Mouse (Mus musculus) limb, embryonic 12.5 days (tissue): Measurements from ENCODE around the gene Clmp. TPM values are rescaled to one million over a fixed set of nuclear protein-coding genes. Genes with fewer than 3 reads are reported as not detected.
"Not testable (repeated sequence)": the region's sequence is repeated elsewhere in the genome, so short reads cannot be mapped to it uniquely, and the experiment has no call there.

Source experiments
- ATAC-seq: fragments of 200-750 bp; cut with Nextera tagmentation; 2 replicates; pipeline ENCODE4 v1.8.0; 2017; ENCODE audit warnings: low read depth, moderate TSS enrichment; ENCODE audit not compliant: insufficient number of reproducible peaks, insufficient read depth, low FRiP score, low TSS enrichment
- H3K27ac ChIP-seq: fragments of 300-500 bp; sonication (generic); 2 replicates; pipeline ENCODE4 v1.5.1; 2016; ENCODE audit warnings: mild to moderate bottlenecking, moderate library complexity
- H3K27me3 ChIP-seq: fragments of 300-500 bp; sonication (generic); 2 replicates; pipeline ENCODE4 v1.6.1; 2016; ENCODE audit warnings: mild to moderate bottlenecking, moderate library complexity
- H3K36me3 ChIP-seq: fragments of 300-500 bp; sonication (generic); 2 replicates; pipeline ENCODE4 v1.6.1; 2016; ENCODE audit warnings: mild to moderate bottlenecking, moderate library complexity
- H3K4me1 ChIP-seq: fragments of 300-500 bp; sonication (generic); replicated peaks from 2 replicates; pipeline ENCODE4 v1.6.1; 2016
- H3K4me2 ChIP-seq: fragments of 300-500 bp; sonication (generic); 2 replicates; pipeline ENCODE4 v1.6.1; 2016; ENCODE audit warnings: mild to moderate bottlenecking, moderate library complexity
- H3K4me3 ChIP-seq: fragments of 300-500 bp; sonication (generic); replicated peaks from 2 replicates; pipeline ENCODE4 v1.5.1; 2016; ENCODE audit warnings: mild to moderate bottlenecking
- H3K9ac ChIP-seq: fragments of 300-500 bp; sonication (generic); replicated peaks from 2 replicates; pipeline ENCODE4 v1.6.1; 2016; ENCODE audit warnings: mild to moderate bottlenecking, moderate library complexity
- H3K9me3 ChIP-seq: fragments of 300-500 bp; sonication (generic); 2 replicates; pipeline ENCODE4 v1.6.1; 2016; ENCODE audit warnings: mild to moderate bottlenecking, moderate library complexity
- WGBS: fragments of 180-500 bp; shearing (Covaris S2); methylation state at CpG from one replicate; pipeline ENCODE4 v1.1.7; 2016; 5-methylcytosine and 5-hydroxymethylcytosine counted together
- polyA plus RNA-seq: library from polyadenylated mRNA; unstranded; fragments of >200 nt; fragmentation: Nextera tagmentation; extraction: Ambion mirVana; gene quantifications from 2 replicates; pipeline ENCODE4 v1.2.1, GENCODE M21; 2016

Gene Clmp
- polyA plus RNA-seq, 1 experiment from 2014 or later: 67.7 TPM

DNA sequence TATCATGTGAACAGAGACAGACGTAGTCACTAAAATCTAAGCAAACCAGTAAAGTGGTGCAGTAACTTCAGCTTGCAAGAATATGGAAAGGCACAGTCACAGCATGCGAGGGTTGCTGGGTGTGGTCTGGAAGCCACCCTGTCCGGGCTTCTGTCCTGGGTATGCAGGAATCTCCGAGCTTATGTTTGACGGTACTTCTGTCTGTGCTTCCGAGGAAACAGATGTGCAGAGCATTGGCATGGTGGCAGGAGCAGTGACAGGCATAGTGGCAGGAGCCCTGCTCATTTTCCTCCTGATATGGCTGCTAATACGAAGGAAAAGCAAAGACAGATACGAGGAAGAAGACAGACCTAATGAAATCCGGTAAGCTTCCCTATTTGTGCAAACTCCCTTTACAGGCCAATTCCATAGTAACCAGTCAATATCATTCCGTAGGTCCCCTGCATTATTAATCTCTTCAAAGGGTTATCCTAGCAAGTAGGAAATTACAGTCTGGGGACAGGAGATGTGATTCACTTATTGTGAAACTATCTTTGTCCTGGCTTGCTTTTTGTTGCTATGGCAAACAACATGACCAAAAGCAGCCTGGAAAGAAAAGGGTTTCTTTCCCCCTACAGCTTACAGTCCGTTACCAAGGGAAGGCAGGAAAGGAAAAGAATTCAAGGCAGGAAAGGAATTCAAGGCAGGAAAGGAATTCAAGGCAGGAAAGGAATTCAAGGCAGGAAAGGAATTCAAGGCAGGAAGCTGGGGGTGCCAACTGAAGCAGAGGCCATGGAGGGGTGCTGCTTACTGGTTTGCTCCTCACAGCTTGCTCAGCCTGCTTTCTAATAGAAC, 95.3 kb downstream of the Clmp start:
- Histone ChIP-seq H3K4me3 (no peak overlapping the region), H3K9me3 (no peaks in the 10 kb centered on the region), H3K27me3 (no peaks in the 10 kb centered on the region), H3K4me1 (peaks cover 15% of the 10 kb centered on the region; the same call in 1 of the 2 replicates), H3K4me2 (no peak overlapping the region), H3K36me3 (peaks cover 56% of the 10 kb centered on the region), H3K27ac (no peak overlapping the region), H3K9ac (no peak overlapping the region)
- no peak for ATAC-seq
- WGBS: 85% methylated on average over 11 of the region's 11 CpGs

DNA sequence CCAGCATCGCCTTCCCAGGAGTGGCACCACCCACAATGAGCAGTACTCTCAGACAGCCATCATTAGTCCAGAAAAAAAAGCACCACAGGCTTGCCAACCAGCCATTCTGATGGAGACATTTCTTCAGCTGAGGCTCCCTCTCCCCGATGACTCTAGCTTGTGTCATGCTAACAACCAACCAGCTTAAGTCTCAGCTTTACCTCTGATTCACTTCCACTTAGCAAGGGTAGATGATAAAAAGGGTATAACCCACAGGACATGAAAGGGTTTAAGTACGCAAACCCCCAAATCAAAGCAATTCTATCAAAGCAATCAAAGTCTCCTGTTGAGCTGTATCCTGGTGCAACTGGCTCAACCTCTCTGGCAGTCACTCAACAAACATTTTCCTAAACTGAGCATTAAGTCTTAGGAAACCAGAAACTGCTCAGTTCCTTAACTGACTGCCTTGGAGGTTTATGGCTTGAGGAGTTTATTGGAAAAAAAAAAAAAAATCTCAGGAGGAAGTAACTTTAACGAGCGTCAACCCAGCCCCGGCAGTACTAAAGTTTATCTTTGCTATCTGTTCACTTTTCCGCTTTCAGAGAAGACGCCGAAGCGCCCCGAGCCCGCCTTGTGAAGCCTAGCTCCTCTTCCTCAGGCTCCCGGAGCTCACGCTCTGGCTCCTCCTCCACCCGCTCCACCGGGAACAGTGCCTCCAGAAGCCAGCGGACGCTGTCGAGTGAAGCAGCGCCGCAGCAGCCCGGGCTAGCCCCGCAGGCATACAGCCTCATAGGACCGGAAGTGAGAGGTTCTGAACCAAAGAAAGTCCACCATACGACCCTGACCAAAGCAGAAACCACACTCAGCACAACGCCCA, 96.2 kb downstream of the Clmp start:
- Histone ChIP-seq H3K4me1 (peaks cover 15% of the 10 kb centered on the region; the same call in 1 of the 2 replicates), H3K27ac (no peak overlapping the region; the same call in 1 of the 2 replicates), H3K9me3 (no peaks in the 10 kb centered on the region), H3K36me3 (peaks cover 54% of the 10 kb centered on the region), H3K4me2 (peak overlapping the region; percentile 21; the same call in 1 of the 2 replicates), H3K4me3 (no peak overlapping the region), H3K9ac (no peak overlapping the region), H3K27me3 (no peaks in the 10 kb centered on the region)
- no peak for ATAC-seq
- 31% methylated on average over 26 of the region's 26 CpGs for WGBS

DNA sequence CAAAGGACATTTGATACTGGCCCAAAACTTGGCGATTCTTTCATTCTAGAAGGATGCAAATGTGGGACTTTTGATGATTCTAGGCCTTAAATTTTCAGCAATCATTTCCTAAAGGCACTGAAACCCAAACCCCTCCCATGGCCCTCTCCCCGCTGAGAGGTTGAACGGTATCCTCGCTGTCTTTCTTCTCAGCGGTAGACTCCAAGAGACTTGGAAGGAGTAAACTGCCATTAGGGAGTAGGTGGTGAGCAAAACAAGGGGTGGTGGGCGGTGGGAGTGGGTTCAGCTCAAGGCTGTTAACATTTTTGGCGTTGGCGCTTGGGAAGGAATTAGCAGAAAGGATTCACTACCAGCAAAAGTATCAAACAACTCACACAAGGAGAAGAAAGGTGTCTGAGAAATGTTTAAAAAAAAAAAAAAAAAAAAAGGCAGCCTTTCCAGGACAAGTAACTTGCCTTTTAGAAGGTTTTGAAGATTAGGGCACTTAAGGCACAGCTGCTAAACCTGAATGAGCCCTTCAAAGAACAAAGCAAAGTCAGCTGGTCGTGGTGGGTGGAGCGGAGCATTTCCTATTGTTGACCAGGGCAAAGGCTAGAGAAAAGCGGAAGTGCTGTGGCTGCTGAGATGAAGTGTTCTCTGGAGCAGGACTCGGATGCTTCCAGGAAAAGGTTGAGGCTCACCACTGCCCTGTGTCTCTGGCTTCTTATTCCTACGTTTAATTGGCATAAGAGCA, 98.0 kb downstream of the Clmp start:
- WGBS: 19% methylated on average over 13 of the region's 13 CpGs

GRCm38 (mm10) chr9:40784374-40784967, 98.7 kb downstream of the Clmp start:
- Histone ChIP-seq H3K4me3 (no peak overlapping the region), H3K36me3 (peaks cover 39% of the 10 kb centered on the region), H3K27ac (peak overlapping the region; percentile 51; the same call in 1 of the 2 replicates), H3K4me1 (peaks cover 15% of the 10 kb centered on the region; the same call in 1 of the 2 replicates), H3K4me2 (no peak overlapping the region), H3K27me3 (no peaks in the 10 kb centered on the region), H3K9me3 (no peaks in the 10 kb centered on the region), H3K9ac (no peak overlapping the region)
- ATAC-seq: no peak
- 19% methylated on average over 9 of the region's 9 CpGs for WGBS

More for the DNA sequence above, 98.0 kb downstream of the Clmp start:
- H3K27ac ChIP-seq: peak overlapping the region; percentile 51; the same call in 1 of the 2 replicates
- H3K4me2 ChIP-seq: no peak overlapping the region
- H3K27me3 ChIP-seq: no peaks in the 10 kb centered on the region
- H3K4me1 ChIP-seq: peaks cover 15% of the 10 kb centered on the region; the same call in 1 of the 2 replicates
- no peaks in the 10 kb centered on the region for H3K9me3 ChIP-seq
- H3K4me3 ChIP-seq: no peak overlapping the region
- no peak overlapping the region for H3K9ac ChIP-seq
- H3K36me3 ChIP-seq: peaks cover 39% of the 10 kb centered on the region
- ATAC-seq: no peak

DNA sequence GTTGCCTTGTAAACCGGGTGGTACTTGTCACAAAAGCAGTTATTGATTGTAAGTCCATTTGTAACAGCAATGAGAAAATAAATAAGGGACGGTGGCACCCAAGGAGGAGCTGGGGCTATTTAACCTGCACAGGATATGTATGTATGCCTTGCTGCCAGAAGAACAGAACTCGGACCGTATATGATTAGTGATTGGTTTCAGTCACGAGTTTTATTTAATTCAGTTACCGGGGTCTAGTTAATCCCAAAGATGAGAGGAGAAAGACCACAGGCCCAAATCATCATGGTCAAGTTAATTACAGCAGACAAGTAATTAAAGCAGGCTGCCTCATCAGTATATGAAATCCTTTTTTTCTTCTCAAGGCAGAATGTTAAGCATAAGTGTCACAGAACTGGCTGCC, 99.7 kb downstream of the Clmp start:
- no peak overlapping the region for H3K4me3 ChIP-seq
- no peak overlapping the region for H3K27ac ChIP-seq
- H3K4me1 ChIP-seq: peaks cover 15% of the 10 kb centered on the region; the same call in 1 of the 2 replicates
- no peaks in the 10 kb centered on the region for H3K9me3 ChIP-seq
- no peak overlapping the region for H3K4me2 ChIP-seq
- peaks cover 29% of the 10 kb centered on the region for H3K36me3 ChIP-seq
- no peak for ATAC-seq
- H3K9ac ChIP-seq: no peak overlapping the region
- H3K27me3 ChIP-seq: no peaks in the 10 kb centered on the region
- WGBS: 79% methylated on average over 6 of the region's 6 CpGs

DNA sequence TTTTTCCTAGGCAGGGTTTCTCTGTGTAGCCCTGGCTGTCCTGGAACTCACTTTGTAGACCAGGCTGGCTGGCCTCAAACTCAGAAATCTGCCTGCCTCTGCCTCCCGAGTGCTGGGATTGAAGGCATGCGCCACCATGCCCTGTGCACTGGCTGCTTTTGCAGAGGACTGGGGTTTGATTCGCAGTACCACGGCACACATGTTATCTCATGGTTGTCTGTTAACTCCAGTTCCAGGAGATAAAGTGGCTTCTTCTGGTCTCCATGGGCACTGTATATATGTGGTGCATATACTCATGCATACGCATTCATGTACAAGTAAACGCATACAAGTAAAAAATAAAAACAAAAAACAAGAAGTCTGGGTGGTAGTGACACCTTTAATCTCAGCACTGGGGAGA, 101.1 kb downstream of the Clmp start:
- not testable (repeated sequence) for H3K9me3 ChIP-seq, H3K4me3 ChIP-seq, ATAC-seq, H3K9ac ChIP-seq, H3K27me3 ChIP-seq, H3K4me2 ChIP-seq, H3K27ac ChIP-seq
- Histone ChIP-seq H3K4me1 (peaks cover 15% of the 10 kb centered on the region; the same call in 1 of the 2 replicates), H3K36me3 (peaks cover 15% of the 10 kb centered on the region)
- 92% methylated on average over 6 of the region's 6 CpGs for WGBS

GRCm38 (mm10) chr9:40791864-40792633, 106.3 kb downstream of the Clmp start:
- Histone ChIP-seq H3K4me1 (no peaks in the 10 kb centered on the region), H3K9me3 (no peaks in the 10 kb centered on the region), H3K27me3 (no peaks in the 10 kb centered on the region), H3K4me2 (no peak overlapping the region), H3K4me3 (no peak overlapping the region), H3K9ac (no peak overlapping the region), H3K27ac (no peak overlapping the region), H3K36me3 (no peaks in the 10 kb centered on the region)
- ATAC-seq: no peak
- 62% methylated on average over 6 of the region's 6 CpGs for WGBS

GRCm38 (mm10) chr9:40793581-40793980, 107.8 kb downstream of the Clmp start:
- Histone ChIP-seq H3K4me2 (no peak overlapping the region), H3K4me1 (peaks cover 4% of the 10 kb centered on the region; the same call in 1 of the 2 replicates), H3K9me3 (no peaks in the 10 kb centered on the region), H3K9ac (no peak overlapping the region), H3K4me3 (no peak overlapping the region), H3K36me3 (no peaks in the 10 kb centered on the region), H3K27ac (no peak overlapping the region), H3K27me3 (no peaks in the 10 kb centered on the region)
- no peak for ATAC-seq
- WGBS: 93% methylated on average over 5 of the region's 5 CpGs

- Histone ChIP-seq H3K27ac (no peak overlapping the region), H3K36me3 (no peaks in the 10 kb centered on the region), H3K4me3 (no peak overlapping the region), H3K4me1 (peaks cover 10% of the 10 kb centered on the region; the same call in 1 of the 2 replicates), H3K9me3 (no peaks in the 10 kb centered on the region), H3K27me3 (no peaks in the 10 kb centered on the region), H3K9ac (no peak overlapping the region), H3K4me2 (no peak overlapping the region)
- no peak for ATAC-seq
- WGBS: 21% methylated on average over 5 of the region's 5 CpGs
Measured at GRCm38 (mm10) chr9:40794251-40794650, 108.5 kb downstream of the Clmp start.

- Histone ChIP-seq H3K27me3 (no peaks in the 10 kb centered on the region), H3K9ac (no peak overlapping the region), H3K4me3 (no peak overlapping the region), H3K4me2 (no peak overlapping the region), H3K9me3 (no peaks in the 10 kb centered on the region), H3K27ac (no peak overlapping the region), H3K36me3 (no peaks in the 10 kb centered on the region), H3K4me1 (peaks cover 13% of the 10 kb centered on the region; the same call in 1 of the 2 replicates)
- 58% methylated on average over 5 of the region's 5 CpGs for WGBS
- ATAC-seq: no peak
Measured at GRCm38 (mm10) chr9:40794926-40795325, 109.2 kb downstream of the Clmp start.
